Mouse (Mus musculus) heart, adult 2 months (tissue): ENCODE results near the gene Samd14. TPM values are rescaled to one million over a fixed set of nuclear protein-coding genes. Genes with fewer than 3 reads are reported as not detected.

Experiments
- DNase-seq, 2 experiments: peaks; one replicate each; pipeline ENCODE4 v3.0.0; 2021
- H3K27ac ChIP-seq: fragments of 200-600 bp; 2 replicates; pipeline ENCODE4 v1.8.1; 2022
- H3K27me3 ChIP-seq: fragments of 200-500 bp; 2 replicates; pipeline ENCODE4 v1.6.1; 2012; ENCODE audit warnings: mild to moderate bottlenecking, low read length, inconsistent platforms, mixed read lengths; ENCODE audit not compliant: control insufficient read depth, insufficient read depth
- H3K36me3 ChIP-seq: fragments of 200-500 bp; 2 replicates; pipeline ENCODE4 v1.6.1; 2012; ENCODE audit warnings: low read length, inconsistent platforms; ENCODE audit not compliant: control insufficient read depth, insufficient read depth
- H3K4me1 ChIP-seq: fragments of 200-500 bp; 2 replicates; pipeline ENCODE4 v1.6.1; 2011; ENCODE audit warnings: low read length; ENCODE audit not compliant: control insufficient read depth, insufficient read depth
- H3K4me3 ChIP-seq: fragments of 200-600 bp; 2 replicates; pipeline ENCODE4 v1.8.1; 2022
- H3K79me2 ChIP-seq: fragments of 200-500 bp; replicated peaks from 2 replicates; pipeline ENCODE4 v1.6.1; 2012; ENCODE audit warnings: mild to moderate bottlenecking, inconsistent platforms, low read length, moderate library complexity, mixed read lengths; ENCODE audit not compliant: control insufficient read depth, insufficient read depth
- H3K9ac ChIP-seq: fragments of 200-500 bp; 2 replicates; pipeline ENCODE4 v1.6.1; 2012; ENCODE audit warnings: low read depth, mild to moderate bottlenecking, control low read depth, inconsistent platforms, low read length, mixed read lengths
- CTCF ChIP-seq: fragments of 200-600 bp; IDR thresholded peaks from 2 replicates; pipeline ENCODE4 v1.8.1; 2022; ENCODE audit warnings: antibody characterized with exemption, mild to moderate bottlenecking, moderate library complexity
- EP300 ChIP-seq: fragments of 200-500 bp; IDR thresholded peaks from 2 replicates; pipeline ENCODE4 v1.6.1; 2011; ENCODE audit warnings: low read depth, low read length, control low read depth; ENCODE audit not compliant: insufficient read depth
- POLR2A ChIP-seq: fragments of 200-500 bp; IDR thresholded peaks from 2 replicates; pipeline ENCODE4 v1.6.1; 2011; ENCODE audit warnings: mild to moderate bottlenecking, low read depth, low read length, control low read depth; ENCODE audit not compliant: insufficient read depth
- WGBS: fragments of 180-500 bp; shearing (Covaris S2); methylation state at CpG from one replicate; pipeline ENCODE4 v1.1.7; 2018; 5-methylcytosine and 5-hydroxymethylcytosine counted together
- intact Hi-C: fragments of 180-260 bp; cut with DNase I; formaldehyde crosslinking; loops from one replicate; pipeline ENCODE4 v1.15.1; 2025
- polyA plus RNA-seq: library from polyadenylated mRNA; depleted of rRNA; stranded (reverse); fragments of >200 nt; gene quantifications from 2 replicates; pipeline ENCODE4 v1.2.3, GENCODE M21; 2012
- total RNA-seq, 2 experiments: library from RNA; stranded (reverse); gene quantifications; 2 replicates each; pipeline ENCODE4 v1.2.3; 2021

The Samd14 gene
- total and polyA plus RNA-seq, 3 experiments = 1.2 to 1.9 (median 1.7) TPM

GRCm38 (mm10) chr11:95069226-95069957 is 59.7 kb downstream of the Samd14 start:
- Histone ChIP-seq H3K4me3 (no peak overlapping the region), H3K27ac (no peak overlapping the region; the same call in 1 of the 2 replicates), H3K36me3 (no peaks in the 10 kb centered on the region), H3K9ac (no peak overlapping the region), H3K79me2 (no peaks in the 10 kb centered on the region), H3K27me3 (no peaks in the 10 kb centered on the region), H3K4me1 (peaks cover 10% of the 10 kb centered on the region)
- intact Hi-C loops = no loop called here
- DNase-seq = no peak
- TF ChIP-seq POLR2A (no peak), CTCF (no peak), EP300 (no peak)
- 71% methylated on average over 10 of the region's 10 CpGs for WGBS

- WGBS = 42% methylated on average over 8 of the region's 8 CpGs
- Histone ChIP-seq H3K27ac (peak overlapping the region; percentile 23; the same call in 1 of the 2 replicates), H3K9ac (no peak overlapping the region), H3K27me3 (no peaks in the 10 kb centered on the region), H3K4me3 (no peak overlapping the region), H3K79me2 (no peaks in the 10 kb centered on the region), H3K4me1 (peaks cover 11% of the 10 kb centered on the region), H3K36me3 (no peaks in the 10 kb centered on the region)
- TF ChIP-seq POLR2A (no peak), CTCF (no peak), EP300 (no peak)
- intact Hi-C loops = no loop called here
- no peak for DNase-seq
Observed at GRCm38 (mm10) chr11:95070140-95071107, 60.7 kb downstream of the Samd14 start.

- Histone ChIP-seq H3K4me1 (peaks cover 12% of the 10 kb centered on the region), H3K79me2 (no peaks in the 10 kb centered on the region), H3K27me3 (no peaks in the 10 kb centered on the region), H3K9ac (no peak overlapping the region), H3K4me3 (no peak overlapping the region), H3K36me3 (no peaks in the 10 kb centered on the region), H3K27ac (peak overlapping the region; percentile 33)
- no peak for TF ChIP-seq POLR2A
- no peak for TF ChIP-seq CTCF
- no peak for TF ChIP-seq EP300
- 23% methylated on average over 7 of the region's 7 CpGs for WGBS
- intact Hi-C loops = no loop called here
- DNase-seq = peak; percentile 59 to 60
Observed at GRCm38 (mm10) chr11:95071266-95071665, 61.6 kb downstream of the Samd14 start.

GRCm38 (mm10) chr11:95072136-95072535 is 62.5 kb downstream of the Samd14 start:
- Histone ChIP-seq H3K36me3 (no peaks in the 10 kb centered on the region), H3K27ac (no peak overlapping the region), H3K27me3 (no peaks in the 10 kb centered on the region), H3K79me2 (no peaks in the 10 kb centered on the region), H3K4me3 (no peak overlapping the region), H3K4me1 (peaks cover 12% of the 10 kb centered on the region), H3K9ac (no peak overlapping the region)
- TF ChIP-seq POLR2A (no peak), CTCF (no peak), EP300 (no peak)
- no peak for DNase-seq
- 78% methylated on average over 8 of the region's 8 CpGs for WGBS
- intact Hi-C loops = no loop called here

GRCm38 (mm10) chr11:95072804-95073203 is 63.1 kb downstream of the Samd14 start:
- H3K4me3 ChIP-seq = no peak overlapping the region
- peaks cover 12% of the 10 kb centered on the region for H3K4me1 ChIP-seq

GRCm38 (mm10) chr11:95073835-95074234 is 64.2 kb downstream of the Samd14 start:
- Histone ChIP-seq H3K27me3 (no peaks in the 10 kb centered on the region), H3K9ac (no peak overlapping the region), H3K27ac (no peak overlapping the region), H3K79me2 (no peaks in the 10 kb centered on the region), H3K4me1 (peaks cover 13% of the 10 kb centered on the region), H3K36me3 (no peaks in the 10 kb centered on the region), H3K4me3 (no peak overlapping the region)
- DNase-seq = no peak
- TF ChIP-seq CTCF = no peak
- no peak for TF ChIP-seq EP300
- no peak for TF ChIP-seq POLR2A
- intact Hi-C loops = no loop called here
- 73% methylated on average over 4 of the region's 4 CpGs for WGBS

More at GRCm38 (mm10) chr11:95072804-95073203, 63.1 kb downstream of the Samd14 start:
- no peaks in the 10 kb centered on the region for H3K27me3 ChIP-seq
- H3K36me3 ChIP-seq = no peaks in the 10 kb centered on the region
- intact Hi-C loops = no loop called here
- WGBS = 55% methylated on average over 5 of the region's 5 CpGs
- DNase-seq = peak in 1 of 2 experiments; percentile 52
- TF ChIP-seq POLR2A = no peak
- no peak for TF ChIP-seq CTCF
- TF ChIP-seq EP300 = no peak
- H3K9ac ChIP-seq = no peak overlapping the region
- H3K27ac ChIP-seq = no peak overlapping the region
- no peaks in the 10 kb centered on the region for H3K79me2 ChIP-seq
